Mouse (Mus musculus) heart, adult 2 months (tissue): Measurements from ENCODE around the gene Pou6f1.

Experiments
- CTCF ChIP-seq: fragments of 200-600 bp; IDR thresholded peaks from 2 replicates; pipeline ENCODE4 v1.8.1; 2022; ENCODE audit warnings: antibody characterized with exemption, mild to moderate bottlenecking, moderate library complexity
- EP300 ChIP-seq: fragments of 200-500 bp; IDR thresholded peaks from 2 replicates; pipeline ENCODE4 v1.6.1; 2011; ENCODE audit warnings: low read depth, low read length, control low read depth; ENCODE audit not compliant: insufficient read depth
- POLR2A ChIP-seq: fragments of 200-500 bp; IDR thresholded peaks from 2 replicates; pipeline ENCODE4 v1.6.1; 2011; ENCODE audit warnings: mild to moderate bottlenecking, low read depth, low read length, control low read depth; ENCODE audit not compliant: insufficient read depth

DNA sequence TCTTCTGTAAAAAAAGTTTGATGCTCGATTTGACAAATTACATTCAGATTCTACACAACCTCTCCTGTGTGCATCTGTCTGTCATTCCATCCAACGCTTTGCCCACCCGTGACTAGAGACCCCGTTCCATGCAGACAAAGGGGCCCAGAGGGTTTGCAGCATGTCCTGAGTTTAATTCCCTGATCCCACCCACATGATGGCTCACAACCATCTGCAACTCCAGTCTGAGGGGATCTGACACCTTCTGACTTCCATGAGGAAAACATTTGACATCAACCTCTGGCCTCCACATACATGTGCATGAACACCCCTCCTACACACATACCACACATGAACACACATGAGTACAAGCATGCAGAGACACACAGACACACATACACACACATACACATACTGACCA is 58.4 kb downstream of the Pou6f1 start:
- TF ChIP-seq CTCF (no peak), POLR2A (no peak), EP300 (no peak)
